Mouse (Mus musculus): ENCODE measurements at regions not wholly inside any gene's neighbourhood (a gene's known extent, or its start where the extent isn't known, plus 50 kb on each side); places are given as distances from the start of the nearest gene placed in this dataset.

GRCm38 (mm10) chr6:36645415-36645814 lies 164.6 kb downstream of the Ptn start:
- no peak for DNase-seq

GRCm38 (mm10) chr6:36644880-36645279 lies 165.1 kb downstream of the Ptn start:
- no peak for DNase-seq

GRCm38 (mm10) chr6:36637031-36637430 lies 173.0 kb downstream of the Ptn start:
- no peak for DNase-seq

DNA sequence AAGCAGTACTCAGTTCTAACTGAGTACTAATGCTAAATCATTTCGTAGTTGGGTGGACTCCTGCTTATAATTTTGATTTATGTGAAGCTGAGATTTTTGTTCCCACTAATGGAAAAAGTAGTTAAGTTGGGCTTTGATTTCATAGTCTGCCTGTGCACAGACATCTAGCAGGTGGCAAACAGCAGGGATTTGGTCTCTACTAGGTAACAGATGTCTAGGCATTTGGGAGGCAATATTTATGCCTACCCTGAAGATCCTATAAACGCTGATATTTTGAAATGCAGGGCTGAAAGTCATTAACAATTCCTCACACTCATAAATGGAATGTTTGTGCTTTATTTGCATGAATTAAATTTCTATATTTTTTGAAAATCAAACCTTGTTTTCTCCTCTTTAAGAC lies 182.4 kb downstream of the Ptn start:
- no peak for DNase-seq

DNA sequence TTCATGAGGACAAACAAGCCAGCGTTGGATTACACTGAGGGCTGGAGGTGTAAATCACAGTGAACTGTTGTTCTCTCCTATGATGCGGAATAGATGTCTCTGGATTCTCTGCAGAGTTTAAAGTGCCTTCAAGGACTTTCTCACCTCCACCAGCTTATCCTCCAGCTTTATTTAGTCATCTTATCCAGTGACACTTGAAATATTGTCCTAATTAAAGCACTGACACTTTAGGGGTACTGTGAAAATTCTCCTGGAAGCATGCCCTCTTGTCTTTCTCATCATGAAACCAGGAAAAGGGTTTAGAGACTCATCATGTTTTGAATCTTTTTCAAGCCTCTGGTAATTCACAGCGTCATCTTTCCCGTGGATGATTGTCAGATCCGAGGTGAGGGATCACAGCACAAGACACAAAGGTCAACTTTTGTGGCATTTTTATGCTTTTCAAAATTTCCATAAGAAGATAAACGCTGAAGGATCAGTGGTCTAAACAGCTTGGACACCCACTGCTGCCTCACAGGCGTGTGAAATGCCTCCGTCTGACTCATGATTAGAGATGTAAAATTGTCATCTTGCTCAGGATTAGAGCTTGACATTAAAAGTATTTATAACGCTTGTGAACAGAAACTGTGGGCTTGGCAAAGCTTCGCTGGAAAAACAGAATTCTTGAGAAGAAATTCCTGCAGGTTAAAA lies 201.6 kb downstream of the Ptn start:
- no peak for DNase-seq

GRCm38 (mm10) chr6:36605578-36606205 lies 204.3 kb downstream of the Ptn start:
- DNase-seq, result no peak

DNA sequence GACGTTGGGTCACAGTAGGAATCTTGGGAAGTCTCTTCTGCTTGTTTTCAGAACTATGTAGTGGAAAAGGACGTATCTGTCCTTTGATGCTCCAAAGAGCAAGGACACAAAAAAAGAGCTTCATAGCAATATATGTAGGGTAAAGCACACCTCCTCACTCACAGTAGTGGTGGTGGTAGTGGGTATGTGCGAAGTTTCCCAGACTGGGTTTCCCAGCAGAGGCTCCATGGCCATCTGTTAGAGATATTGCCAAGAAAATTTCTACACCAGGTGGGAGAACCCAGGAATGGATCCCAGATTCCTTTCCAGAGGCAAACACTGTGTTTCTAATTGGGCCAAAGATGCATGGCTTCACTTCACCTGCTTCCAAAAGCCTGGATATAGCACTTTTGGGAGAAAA lies 205.2 kb downstream of the Ptn start:
- DNase-seq, result no peak

DNA sequence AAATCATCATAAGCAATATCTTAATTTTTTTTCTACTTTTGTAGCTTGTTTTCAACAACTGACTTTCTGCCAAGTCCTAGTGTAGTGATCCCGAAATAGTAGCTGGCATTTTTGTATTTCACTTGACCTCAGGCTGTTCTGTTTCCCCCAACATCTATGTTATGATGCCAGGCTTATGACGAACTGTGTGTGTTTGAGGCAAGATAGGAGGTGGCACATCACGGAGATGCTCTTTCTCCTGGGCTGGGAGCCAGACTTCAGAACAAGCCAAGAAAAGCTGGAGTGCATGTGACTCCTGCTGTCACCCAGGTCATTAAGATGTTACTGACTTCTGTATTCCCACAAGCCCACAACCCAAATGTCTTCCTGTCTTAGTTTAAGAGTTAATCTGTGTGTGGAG lies 208.7 kb downstream of the Chrm2 start:
- DNase-seq, result peak; percentile 68

DNA sequence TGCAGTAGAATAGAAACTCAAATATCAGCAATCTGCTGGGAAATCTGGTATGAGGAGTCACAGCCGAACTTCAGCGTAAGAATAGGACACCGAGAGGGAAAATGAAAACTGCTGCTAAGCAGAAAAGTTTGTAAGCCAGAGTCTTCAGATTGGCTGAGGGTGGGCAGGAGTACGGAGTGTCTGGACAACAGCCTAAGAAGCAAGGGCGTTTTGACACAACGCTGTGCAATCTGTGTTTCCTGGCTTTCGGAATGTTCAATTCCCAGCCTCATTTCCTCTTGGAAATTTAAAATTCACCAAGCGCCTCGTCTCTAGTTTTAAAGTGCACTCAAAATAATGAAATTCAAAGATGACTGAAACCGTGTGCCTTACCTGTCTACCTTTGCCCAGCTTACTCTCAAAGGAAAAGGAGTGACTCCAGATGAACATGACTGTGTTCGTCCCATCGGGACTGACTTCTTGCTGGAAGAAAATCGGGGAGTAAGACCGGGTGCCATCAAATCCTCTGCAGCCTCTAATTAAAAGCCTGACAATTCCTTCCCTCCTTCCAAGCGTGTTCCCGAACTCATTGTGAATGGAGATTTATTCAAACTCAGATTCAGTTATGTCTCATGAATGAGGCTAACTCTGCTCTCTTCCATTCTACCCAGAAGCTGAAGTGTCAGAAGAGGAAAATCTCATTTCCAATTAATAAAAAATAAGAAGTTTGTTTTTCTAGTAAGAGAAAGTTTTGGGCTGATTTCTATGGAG lies 203.2 kb downstream of the Chrm2 start:
- DNase-seq, result no peak

- no peak for DNase-seq
Measured at GRCm38 (mm10) chr6:36581043-36581442, 193.2 kb downstream of the Chrm2 start.
